Mouse (Mus musculus): ENCODE data around the gene Gngt1. TPM values are rescaled to one million over a fixed set of nuclear protein-coding genes. Genes with fewer than 3 reads are reported as not detected.

The Gngt1 gene
- total RNA-seq (2023) = not detected

DNA sequence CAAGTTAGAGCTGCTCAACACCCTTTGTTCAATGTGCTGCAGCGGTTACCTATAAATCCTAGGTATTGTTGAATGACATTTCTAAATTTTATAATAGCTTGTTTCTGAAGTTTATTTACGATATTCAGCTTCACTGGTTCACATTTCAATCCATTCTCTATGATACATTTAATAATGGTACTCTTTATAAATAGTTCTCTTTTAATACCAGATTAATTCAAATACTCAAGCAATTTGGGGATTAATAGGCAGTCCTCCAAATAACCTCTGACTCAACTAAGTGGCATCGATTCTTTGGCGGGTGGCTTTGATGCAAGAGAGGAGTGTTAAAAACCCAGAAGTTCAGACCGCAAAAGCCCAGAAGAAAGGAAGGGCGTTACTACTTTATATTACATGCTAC, at the start of gene Gngt1:
Gene Gngt1, plus strand, starts transcription at position 301 of the 400 bp plus-strand sequence.

DNA sequence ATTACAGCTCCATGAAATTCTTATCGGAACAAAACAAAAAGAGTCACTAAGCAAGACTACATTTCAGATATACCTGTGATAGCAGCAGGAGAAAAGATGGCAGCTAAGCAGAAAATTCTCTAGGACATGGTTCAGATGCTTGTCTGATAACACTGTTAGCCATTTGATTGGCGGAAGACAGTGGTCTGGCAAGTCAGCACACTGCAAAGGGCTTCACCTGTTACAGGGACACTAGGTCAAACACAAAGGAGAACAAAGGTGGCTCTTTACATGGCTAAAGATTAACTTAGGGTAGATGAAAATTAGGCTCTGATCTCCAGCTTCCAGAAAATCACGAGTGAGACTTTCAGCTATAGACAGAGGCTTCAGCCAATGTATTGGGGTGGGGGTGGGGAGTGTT, 4.8 kb upstream of the Gngt1 start, which contains the start of gene Tfpi2:
Gene Tfpi2, minus strand, starts transcription at position 170 of the 400 bp plus-strand sequence.

DNA sequence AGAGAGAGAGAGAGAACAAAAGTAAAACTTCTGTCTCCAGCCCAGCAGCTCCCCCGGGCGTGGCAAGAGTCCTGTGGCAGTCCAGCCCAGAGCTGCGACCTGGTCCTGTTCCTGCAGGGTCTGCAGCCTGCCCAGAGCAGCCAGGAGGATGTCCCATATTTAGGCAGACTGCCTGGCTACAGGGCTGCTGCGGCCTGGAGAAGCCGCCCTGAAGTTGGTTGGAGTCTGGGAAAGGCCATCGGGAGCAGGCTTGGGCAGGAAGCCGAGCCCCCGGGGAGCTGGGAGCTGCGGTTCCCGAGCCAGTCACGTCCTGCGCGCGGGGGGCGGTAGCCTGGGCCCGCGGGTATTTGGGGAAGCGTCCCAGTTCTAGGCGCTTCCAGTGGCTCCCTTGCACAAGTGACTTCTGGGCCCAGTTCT, 10.3 kb downstream of the Gngt1 start, which contains the start of gene Gng11:
Gene Gng11, plus strand, starts transcription at position 15 of the 417 bp plus-strand sequence.

Other genes with a start within 250 kb of the Gngt1 start
- gene Calcr, start 229.1 kb upstream of the Gngt1 start, total RNA-seq (2023) = not detected
- gene Tfpi2, start 4.9 kb upstream of the Gngt1 start, total RNA-seq (2023) = not detected
- not detected for gene Gng11, start 10.1 kb downstream of the Gngt1 start, total RNA-seq (2023)
- 10 to 100 TPM; 13.2 to 17.4 TPM for gene Bet1, start 93.2 kb downstream of the Gngt1 start, total RNA-seq (2023)